Mouse (Mus musculus) kidney, adult 2 months (tissue): Measurements from ENCODE around the gene Pan3.

Experiments
- CTCF ChIP-seq: fragments of 200-500 bp; conservative IDR thresholded peaks from 2 replicates; pipeline ENCODE4 v1.5.1; 2011; ENCODE audit warnings: low read depth, mild to moderate bottlenecking, control low read depth, low read length, moderate library complexity, mixed read lengths; ENCODE audit not compliant: insufficient read depth, insufficient read length
- POLR2A ChIP-seq: fragments of 200-500 bp; IDR thresholded peaks from one replicate; pipeline ENCODE4 v1.6.1; 2011; ENCODE audit warnings: low read depth, low read length, control low read depth

- TF ChIP-seq CTCF: no peak
- no peak for TF ChIP-seq POLR2A
Measured at GRCm38 (mm10) chr5:147399843-147400504, 30.0 kb upstream of the Pan3 start, which contains the start of gene Flt3.
